Mouse (Mus musculus) kidney, embryonic 14.5 days (tissue): ENCODE measurements around the gene Lyrm1. TPM values are rescaled to one million over a fixed set of nuclear protein-coding genes. Genes with fewer than 3 reads are reported as not detected.

Experiments used
- ATAC-seq: fragments of 200-750 bp; cut with Nextera tagmentation; 2 replicates; pipeline ENCODE4 v1.8.0; 2017; ENCODE audit warnings: moderate number of reproducible peaks, mild to moderate bottlenecking, moderate TSS enrichment, moderate library complexity; ENCODE audit not compliant: low FRiP score, low TSS enrichment
- H3K27ac ChIP-seq: fragments of 300-500 bp; sonication (generic); 2 replicates; pipeline ENCODE4 v1.5.1; 2014; ENCODE audit warnings: low read depth, mild to moderate bottlenecking, low read length, moderate library complexity, mixed read lengths
- H3K27me3 ChIP-seq: fragments of 300-500 bp; sonication (generic); 2 replicates; pipeline ENCODE4 v1.6.1; 2014; ENCODE audit warnings: mild to moderate bottlenecking, low read length; ENCODE audit not compliant: control insufficient read depth, insufficient read depth
- H3K36me3 ChIP-seq: fragments of 300-500 bp; sonication (generic); 2 replicates; pipeline ENCODE4 v1.6.1; 2014; ENCODE audit warnings: low read length, mixed read lengths; ENCODE audit not compliant: control insufficient read depth, insufficient read depth
- H3K4me1 ChIP-seq: fragments of 300-500 bp; sonication (generic); 2 replicates; pipeline ENCODE4 v1.6.1; 2014; ENCODE audit warnings: low read length, mixed read lengths; ENCODE audit not compliant: control insufficient read depth, insufficient read depth
- H3K4me2 ChIP-seq: fragments of 300-500 bp; sonication (generic); replicated peaks from 2 replicates; pipeline ENCODE4 v1.6.1; 2014; ENCODE audit warnings: low read depth, mild to moderate bottlenecking, low read length
- H3K4me3 ChIP-seq: fragments of 300-500 bp; sonication (generic); 2 replicates; pipeline ENCODE4 v1.5.1; 2014; ENCODE audit warnings: mild to moderate bottlenecking, low read length
- H3K9ac ChIP-seq: fragments of 300-500 bp; sonication (generic); 2 replicates; pipeline ENCODE4 v1.6.1; 2014; ENCODE audit warnings: low read depth, mild to moderate bottlenecking, low read length, moderate library complexity
- H3K9me3 ChIP-seq: fragments of 300-500 bp; sonication (generic); 2 replicates; pipeline ENCODE4 v1.6.1; 2016; ENCODE audit warnings: low read length; ENCODE audit not compliant: control insufficient read depth
- WGBS: fragments of 180-500 bp; shearing (Covaris S2); extraction: QIAGEN DNeasy Blood & Tissue Kit; methylation state at CpG from one replicate; pipeline ENCODE4 v1.1.7; 2014; 5-methylcytosine and 5-hydroxymethylcytosine counted together
- polyA plus RNA-seq: library from polyadenylated mRNA; unstranded; fragments of >200 nt; fragmentation: Nextera tagmentation; extraction: Ambion mirVana; gene quantifications from 2 replicates; pipeline ENCODE4 v1.2.1, GENCODE M21; 2014

Lyrm1 gene
- polyA plus RNA-seq, 1 experiment from 2014 or later: 8.3 TPM

DNA sequence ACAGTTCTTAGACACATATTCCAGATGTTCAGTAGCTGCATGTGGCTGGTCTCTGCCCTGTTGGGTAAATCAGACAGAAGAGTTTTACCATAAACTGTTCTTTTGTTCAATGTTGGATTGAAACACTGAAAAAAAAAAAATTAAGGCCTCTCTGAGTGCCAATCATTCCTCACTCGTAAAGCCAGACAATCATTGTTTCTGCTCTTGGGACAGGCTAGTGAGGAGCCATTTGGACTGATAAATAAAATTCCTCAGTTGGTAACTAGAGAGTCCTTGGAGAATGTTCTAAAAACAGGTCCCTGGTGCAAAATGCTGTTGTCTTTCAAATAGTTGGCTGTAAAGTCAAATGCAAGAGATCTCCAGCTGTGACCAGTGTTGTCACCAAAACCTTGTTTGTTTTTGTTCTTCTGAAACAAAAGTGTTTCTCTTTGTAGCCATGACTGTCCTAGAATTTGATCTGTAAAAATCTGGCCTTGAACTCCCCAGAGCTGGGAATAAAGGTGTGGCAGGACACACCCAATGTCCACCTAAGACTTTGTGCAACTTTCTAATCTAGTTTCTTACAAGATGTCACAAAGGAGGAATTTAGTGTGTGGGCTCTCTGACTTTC is 2.7 kb downstream of the Lyrm1 start:
- 72% methylated on average over 1 of the region's 1 CpGs for WGBS
- no peak for ATAC-seq
- H3K36me3 ChIP-seq: no peaks in the 10 kb centered on the region

GRCm38 (mm10) chr7:119899386-119900057 is 3.9 kb downstream of the Lyrm1 start:
- Histone ChIP-seq H3K36me3 (no peaks in the 10 kb centered on the region), H3K27me3 (no peaks in the 10 kb centered on the region), H3K9me3 (no peaks in the 10 kb centered on the region), H3K4me3 (no peak overlapping the region), H3K4me1 (peaks cover 6% of the 10 kb centered on the region; the same call in 1 of the 2 replicates), H3K27ac (no peak overlapping the region), H3K9ac (no peak overlapping the region), H3K4me2 (no peak overlapping the region)
- WGBS: 80% methylated on average over 3 of the region's 3 CpGs
- no peak for ATAC-seq

More for the DNA sequence above, 2.7 kb downstream of the Lyrm1 start:
- H3K4me3 ChIP-seq: no peak overlapping the region
- no peaks in the 10 kb centered on the region for H3K27me3 ChIP-seq
- H3K9ac ChIP-seq: no peak overlapping the region
- no peak overlapping the region for H3K27ac ChIP-seq
- H3K4me2 ChIP-seq: no peak overlapping the region
- H3K4me1 ChIP-seq: peaks cover 10% of the 10 kb centered on the region; the same call in 1 of the 2 replicates
- no peaks in the 10 kb centered on the region for H3K9me3 ChIP-seq

DNA sequence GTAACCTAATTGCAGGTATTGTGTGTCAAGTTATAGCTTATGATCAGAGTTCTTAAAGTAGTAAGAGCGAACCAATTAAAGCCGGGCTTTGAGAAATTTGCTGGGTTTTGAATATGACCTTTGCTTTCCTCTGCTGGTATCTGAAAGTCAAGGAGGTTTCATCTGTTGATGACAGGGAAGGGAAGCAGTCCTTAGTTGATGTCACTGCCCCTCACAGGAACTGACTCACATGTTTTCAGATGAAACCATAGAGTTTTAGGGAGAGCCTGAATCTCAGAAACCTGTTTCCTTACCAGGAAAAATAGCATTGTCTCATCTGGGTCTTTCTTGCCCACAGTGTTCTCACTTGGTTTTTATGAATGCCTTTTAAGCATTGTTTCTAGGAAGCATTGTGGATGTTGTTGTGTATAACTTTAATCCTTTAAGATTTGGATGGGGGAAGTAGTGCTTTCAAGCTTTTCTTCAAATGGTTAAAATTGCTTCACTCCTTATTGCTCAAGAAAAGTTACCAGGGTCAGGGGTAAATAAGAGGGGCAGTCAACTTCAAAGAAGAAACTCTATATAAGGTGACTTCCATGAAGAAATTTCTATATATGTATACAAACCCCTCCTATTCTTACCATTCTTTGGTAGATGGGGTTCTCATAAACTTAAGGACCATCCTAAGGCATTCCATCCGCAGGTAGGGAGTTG is 11.0 kb downstream of the Lyrm1 start:
- H3K4me1 ChIP-seq: no peaks in the 10 kb centered on the region
- no peak for ATAC-seq
- no peak overlapping the region for H3K4me3 ChIP-seq
- H3K9ac ChIP-seq: no peak overlapping the region
- H3K36me3 ChIP-seq: no peaks in the 10 kb centered on the region
- H3K4me2 ChIP-seq: no peak overlapping the region
- H3K9me3 ChIP-seq: no peaks in the 10 kb centered on the region
- H3K27ac ChIP-seq: no peak overlapping the region
- 89% methylated on average over 3 of the region's 3 CpGs for WGBS
- H3K27me3 ChIP-seq: no peaks in the 10 kb centered on the region

DNA sequence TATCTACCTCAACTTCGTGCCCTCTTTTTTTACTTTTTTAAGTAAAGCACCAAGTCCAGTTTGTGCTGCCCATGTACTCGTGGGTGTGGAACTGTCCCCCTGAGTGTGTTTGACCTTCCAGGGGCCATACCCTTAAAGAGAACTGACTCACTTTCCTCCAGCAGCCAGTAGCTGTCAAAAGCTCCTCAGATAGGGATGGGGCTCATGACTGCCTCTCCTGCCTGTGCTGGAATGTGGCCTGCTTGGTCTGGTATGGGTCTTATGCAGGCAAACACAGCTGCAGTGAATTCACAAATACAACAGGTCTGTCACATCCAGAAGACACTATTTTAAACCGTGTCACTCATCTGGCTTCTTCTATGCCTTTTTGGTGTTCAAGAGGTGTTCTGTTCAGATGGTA is 16.1 kb downstream of the Lyrm1 start:
- H3K4me3 ChIP-seq: no peak overlapping the region
- H3K9ac ChIP-seq: no peak overlapping the region
- H3K4me2 ChIP-seq: no peak overlapping the region
- no peak for ATAC-seq
- WGBS: 80% methylated on average over 3 of the region's 3 CpGs
- H3K27ac ChIP-seq: no peak overlapping the region
- H3K4me1 ChIP-seq: no peaks in the 10 kb centered on the region
- no peaks in the 10 kb centered on the region for H3K36me3 ChIP-seq
- no peaks in the 10 kb centered on the region for H3K27me3 ChIP-seq
- H3K9me3 ChIP-seq: no peaks in the 10 kb centered on the region

GRCm38 (mm10) chr7:119920457-119920856 is 24.8 kb downstream of the Lyrm1 start:
- H3K27ac ChIP-seq: no peak overlapping the region
- H3K9ac ChIP-seq: no peak overlapping the region
- no peaks in the 10 kb centered on the region for H3K9me3 ChIP-seq
- no peak overlapping the region for H3K4me2 ChIP-seq
- no peaks in the 10 kb centered on the region for H3K27me3 ChIP-seq
- WGBS: 61% methylated on average over 2 of the region's 2 CpGs
- no peaks in the 10 kb centered on the region for H3K4me1 ChIP-seq
- ATAC-seq: no peak
- no peak overlapping the region for H3K4me3 ChIP-seq
- no peaks in the 10 kb centered on the region for H3K36me3 ChIP-seq

- H3K9me3 ChIP-seq: no peaks in the 10 kb centered on the region
- H3K36me3 ChIP-seq: no peaks in the 10 kb centered on the region
- H3K4me3 ChIP-seq: no peak overlapping the region
- no peak overlapping the region for H3K9ac ChIP-seq
- ATAC-seq: no peak
- H3K27ac ChIP-seq: no peak overlapping the region
- no peak overlapping the region for H3K4me2 ChIP-seq
- H3K27me3 ChIP-seq: no peaks in the 10 kb centered on the region
- no peaks in the 10 kb centered on the region for H3K4me1 ChIP-seq
- 82% methylated on average over 4 of the region's 4 CpGs for WGBS
Observed at GRCm38 (mm10) chr7:119921054-119921453, 25.4 kb downstream of the Lyrm1 start.

DNA sequence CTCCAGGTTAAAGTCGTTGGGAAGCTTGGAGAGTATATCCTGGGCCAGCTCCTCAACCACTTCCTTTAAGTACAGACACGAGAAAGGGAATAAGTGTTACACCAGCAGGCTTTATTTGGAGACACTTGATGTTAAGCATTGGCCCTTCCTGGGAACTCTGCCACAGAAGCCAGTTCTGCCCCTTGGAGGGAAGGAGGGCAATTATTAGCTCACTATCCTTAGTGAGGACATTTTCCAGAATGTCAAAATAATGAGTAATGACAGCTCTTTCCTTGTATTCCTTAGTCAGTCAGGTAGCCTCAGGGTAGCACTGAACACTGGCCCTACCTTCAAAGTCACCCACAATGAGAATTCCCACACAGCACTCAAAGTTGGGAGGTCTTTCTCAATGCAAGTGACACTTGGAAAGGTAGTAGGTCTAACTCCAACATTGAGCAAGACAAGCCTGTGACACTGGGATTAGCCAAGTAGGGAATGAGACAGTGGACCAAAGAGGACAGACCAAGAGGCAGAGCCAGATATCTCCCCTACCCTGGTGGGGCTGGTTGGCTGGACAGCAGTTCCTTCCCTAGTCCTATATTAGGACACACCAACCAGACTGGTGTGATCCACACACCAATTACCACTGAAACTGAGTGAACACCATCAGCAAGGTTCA is 33.3 kb downstream of the Lyrm1 start:
- WGBS: 69% methylated on average over 2 of the region's 2 CpGs
- Histone ChIP-seq H3K9me3 (no peaks in the 10 kb centered on the region), H3K4me1 (no peaks in the 10 kb centered on the region), H3K4me2 (no peak overlapping the region), H3K27ac (no peak overlapping the region), H3K27me3 (no peaks in the 10 kb centered on the region), H3K36me3 (no peaks in the 10 kb centered on the region), H3K9ac (no peak overlapping the region), H3K4me3 (no peak overlapping the region)
- ATAC-seq: no peak

- no peak overlapping the region for H3K9ac ChIP-seq
- ATAC-seq: no peak
- no peak overlapping the region for H3K27ac ChIP-seq
- no peak overlapping the region for H3K4me2 ChIP-seq
- H3K4me3 ChIP-seq: no peak overlapping the region
- no peaks in the 10 kb centered on the region for H3K36me3 ChIP-seq
- H3K27me3 ChIP-seq: no peaks in the 10 kb centered on the region
- no peaks in the 10 kb centered on the region for H3K9me3 ChIP-seq
- H3K4me1 ChIP-seq: no peaks in the 10 kb centered on the region
Observed at GRCm38 (mm10) chr7:119936321-119936720, 40.7 kb downstream of the Lyrm1 start.

GRCm38 (mm10) chr7:119937036-119937435 is 41.4 kb downstream of the Lyrm1 start:
- H3K27ac ChIP-seq: no peak overlapping the region
- H3K36me3 ChIP-seq: no peaks in the 10 kb centered on the region
- no peak overlapping the region for H3K9ac ChIP-seq
- no peaks in the 10 kb centered on the region for H3K9me3 ChIP-seq
- 48% methylated on average over 5 of the region's 5 CpGs for WGBS
- no peaks in the 10 kb centered on the region for H3K27me3 ChIP-seq
- H3K4me3 ChIP-seq: no peak overlapping the region
- no peak for ATAC-seq
- no peak overlapping the region for H3K4me2 ChIP-seq
- H3K4me1 ChIP-seq: no peaks in the 10 kb centered on the region
